Mouse (Mus musculus) stomach, postnatal 0 days (tissue): Measurements from ENCODE around the gene Cldn5. TPM values are rescaled to one million over a fixed set of nuclear protein-coding genes. Genes with fewer than 3 reads are reported as not detected.

ENCODE experiments used
- ATAC-seq: fragments of 200-750 bp; cut with Nextera tagmentation; 2 replicates; pipeline ENCODE4 v1.8.0; 2017; ENCODE audit not compliant: low FRiP score, low TSS enrichment
- DNase-seq: peaks from one replicate; pipeline ENCODE4 v3.0.0-alpha.2; 2016; ENCODE audit warnings: low spot score
- H3K27ac ChIP-seq: fragments of 300-500 bp; sonication (generic); replicated peaks from 2 replicates; pipeline ENCODE4 v1.5.1; 2014; ENCODE audit warnings: mild to moderate bottlenecking, control low read depth
- H3K27me3 ChIP-seq: fragments of 300-500 bp; sonication (generic); 2 replicates; pipeline ENCODE4 v1.6.1; 2014; ENCODE audit warnings: low read length; ENCODE audit not compliant: control insufficient read depth, insufficient read depth
- H3K36me3 ChIP-seq: fragments of 300-500 bp; sonication (generic); 2 replicates; pipeline ENCODE4 v1.6.1; 2014; ENCODE audit warnings: low read length, mixed read lengths; ENCODE audit not compliant: control insufficient read depth, insufficient read depth
- H3K4me1 ChIP-seq: fragments of 300-500 bp; sonication (generic); replicated peaks from 2 replicates; pipeline ENCODE4 v1.6.1; 2014; ENCODE audit warnings: antibody characterized with exemption; ENCODE audit not compliant: control insufficient read depth, insufficient read depth
- H3K4me2 ChIP-seq: fragments of 300-500 bp; sonication (generic); replicated peaks from 2 replicates; pipeline ENCODE4 v1.6.1; 2014; ENCODE audit warnings: low read depth, mild to moderate bottlenecking, control low read depth, moderate library complexity
- H3K4me3 ChIP-seq: fragments of 300-500 bp; sonication (generic); 2 replicates; pipeline ENCODE4 v1.5.1; 2014; ENCODE audit warnings: low read depth, low read length, control low read depth
- H3K9ac ChIP-seq: fragments of 300-500 bp; sonication (generic); 2 replicates; pipeline ENCODE4 v1.6.1; 2014; ENCODE audit warnings: mild to moderate bottlenecking, low read length, control low read depth, mixed read lengths
- H3K9me3 ChIP-seq: fragments of 300-500 bp; sonication (generic); 2 replicates; pipeline ENCODE4 v1.6.1; 2016; ENCODE audit warnings: low read length; ENCODE audit not compliant: control insufficient read depth
- CTCF ChIP-seq: IDR thresholded peaks from 2 replicates; pipeline ENCODE4 v1.5.1; 2016; ENCODE audit warnings: antibody characterized with exemption, low read depth, mild to moderate bottlenecking, moderate library complexity
- EP300 ChIP-seq: optimal IDR thresholded peaks from 2 replicates; pipeline ENCODE3; 2016; ENCODE audit warnings: antibody characterized with exemption
- WGBS: fragments of 180-500 bp; shearing (Covaris S2); extraction: QIAGEN DNeasy Blood & Tissue Kit; methylation state at CpG from one replicate; pipeline ENCODE4 v1.1.7; 2014; 5-methylcytosine and 5-hydroxymethylcytosine counted together
- polyA plus RNA-seq: library from polyadenylated mRNA; unstranded; fragments of >200 nt; fragmentation: Nextera tagmentation; extraction: Ambion mirVana; gene quantifications from 2 replicates; pipeline ENCODE4 v1.2.1, GENCODE M21; 2015

Cldn5 gene
- polyA plus RNA-seq, 1 experiment from 2014 or later: 19.7 TPM

DNA sequence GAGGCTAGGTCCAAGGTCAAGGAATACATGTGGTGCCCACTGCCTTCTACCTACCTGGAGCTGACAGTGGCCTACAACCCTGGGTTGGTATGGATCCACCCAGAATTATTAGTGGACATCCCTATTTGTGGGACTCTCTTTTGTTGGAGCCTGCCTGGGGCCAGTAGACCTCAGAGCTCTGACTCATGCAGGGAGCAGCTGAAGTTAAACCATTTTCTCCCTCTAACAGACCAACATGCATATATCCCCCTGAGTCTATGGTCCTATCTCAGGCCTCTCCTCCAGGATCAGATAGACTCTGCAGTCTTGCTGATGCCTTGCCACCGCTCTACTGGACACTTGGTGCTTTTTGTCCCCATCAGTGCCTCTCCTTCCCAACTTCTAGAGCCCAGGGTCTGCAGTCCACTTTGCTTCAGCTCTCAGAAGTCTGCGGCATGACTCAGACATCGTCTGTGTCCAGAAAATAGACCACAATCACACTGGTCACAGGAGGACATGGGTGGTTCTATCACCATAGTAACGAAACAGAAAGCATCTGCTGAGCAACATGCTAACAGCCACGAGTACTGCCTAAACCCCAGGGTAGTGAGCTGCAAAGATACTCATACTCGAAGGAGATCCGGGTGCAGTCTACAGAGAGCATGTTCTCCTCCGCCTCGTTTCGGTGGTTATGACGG, 18.7 kb downstream of the Cldn5 start:
- no peaks in the 10 kb centered on the region for H3K27me3 ChIP-seq
- no peak for TF ChIP-seq EP300
- no peak for TF ChIP-seq CTCF
- no peak overlapping the region for H3K27ac ChIP-seq
- no peak overlapping the region for H3K9ac ChIP-seq
- ATAC-seq (no peak), DNase-seq (no peak)
- no peak overlapping the region for H3K4me2 ChIP-seq
- H3K36me3 ChIP-seq: no peaks in the 10 kb centered on the region; the same call in 1 of the 2 replicates
- 92% methylated on average over 11 of the region's 11 CpGs for WGBS
- no peak overlapping the region for H3K4me3 ChIP-seq
- no peaks in the 10 kb centered on the region for H3K9me3 ChIP-seq
- no peaks in the 10 kb centered on the region for H3K4me1 ChIP-seq

DNA sequence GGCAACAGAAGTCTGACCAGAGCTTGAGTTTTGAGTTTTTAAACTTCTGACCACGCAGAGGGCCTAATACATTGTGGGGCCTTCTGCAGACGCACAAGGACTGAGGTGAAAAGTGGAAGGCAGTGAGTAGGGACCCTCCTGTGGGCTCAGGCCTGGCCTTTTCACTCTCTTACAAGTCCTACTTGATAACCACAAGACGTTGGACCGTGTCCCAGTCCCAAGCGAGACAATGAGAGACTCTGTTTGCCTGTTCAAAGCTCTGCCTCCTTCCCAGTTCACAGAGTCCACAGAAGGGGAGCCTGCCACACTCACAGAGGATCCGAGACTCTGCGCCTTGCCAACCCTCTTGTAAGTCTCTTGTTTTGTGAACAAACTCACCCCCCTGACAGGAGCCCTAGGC, 20.0 kb downstream of the Cldn5 start:
- H3K36me3 ChIP-seq: no peaks in the 10 kb centered on the region; the same call in 1 of the 2 replicates
- H3K27ac ChIP-seq: no peak overlapping the region
- DNase-seq: no peak
- no peak for ATAC-seq
- no peak overlapping the region for H3K4me2 ChIP-seq
- H3K9me3 ChIP-seq: no peaks in the 10 kb centered on the region
- no peaks in the 10 kb centered on the region for H3K27me3 ChIP-seq
- no peaks in the 10 kb centered on the region for H3K4me1 ChIP-seq
- no peak overlapping the region for H3K4me3 ChIP-seq
- WGBS: 85% methylated on average over 7 of the region's 7 CpGs
- H3K9ac ChIP-seq: no peak overlapping the region
- no peak for TF ChIP-seq CTCF
- TF ChIP-seq EP300: no peak

DNA sequence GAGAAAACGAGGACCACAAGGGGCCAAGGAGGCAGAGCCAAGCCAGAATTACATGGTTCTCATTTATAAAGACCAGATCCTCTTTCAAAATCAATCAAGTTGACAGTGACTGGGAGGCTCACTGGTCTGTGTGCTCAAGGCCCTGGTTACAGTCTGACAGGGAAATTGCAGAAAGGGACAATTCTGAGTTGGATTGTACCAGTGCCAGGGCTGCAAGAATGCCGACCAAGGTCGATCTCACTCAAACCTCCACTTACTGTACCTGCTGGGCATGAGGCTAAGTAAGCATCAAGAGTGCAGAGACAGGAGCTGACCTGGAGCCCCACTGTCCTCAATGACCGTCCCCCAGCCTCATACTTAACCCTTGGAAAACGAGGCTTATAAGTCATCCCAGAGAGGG, 21.5 kb downstream of the Cldn5 start:
- Histone ChIP-seq H3K4me3 (no peak overlapping the region), H3K27ac (no peak overlapping the region), H3K4me2 (no peak overlapping the region), H3K9me3 (no peaks in the 10 kb centered on the region), H3K9ac (no peak overlapping the region), H3K4me1 (no peaks in the 10 kb centered on the region), H3K27me3 (no peaks in the 10 kb centered on the region), H3K36me3 (no peaks in the 10 kb centered on the region; the same call in 1 of the 2 replicates)
- ATAC-seq (no peak), DNase-seq (no peak)
- 95% methylated on average over 5 of the region's 5 CpGs for WGBS
- TF ChIP-seq EP300 (no peak), CTCF (no peak)

DNA sequence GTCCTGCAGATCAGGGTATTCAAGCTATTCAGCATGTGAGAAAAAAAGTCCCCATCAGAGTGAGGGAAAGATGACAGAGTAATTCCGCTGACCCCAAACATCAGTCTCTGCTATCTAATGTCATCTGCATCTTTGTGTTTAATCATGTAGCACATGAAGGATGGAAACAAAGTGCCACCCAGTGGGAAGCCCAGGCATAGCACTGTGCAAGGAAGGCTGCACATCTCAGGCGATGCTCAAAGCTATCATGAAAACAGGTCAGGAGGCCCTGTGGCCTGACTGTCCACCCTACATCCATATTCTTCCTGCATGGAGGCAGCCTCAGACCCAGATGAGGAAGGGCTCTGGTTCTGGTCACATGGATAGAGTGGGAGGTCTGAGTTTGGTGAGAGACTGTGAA, 22.2 kb downstream of the Cldn5 start:
- 70% methylated on average over 2 of the region's 2 CpGs for WGBS
- H3K4me1 ChIP-seq: no peaks in the 10 kb centered on the region
- no peak overlapping the region for H3K4me2 ChIP-seq
- H3K4me3 ChIP-seq: no peak overlapping the region
- DNase-seq: peak; percentile 28
- no peak overlapping the region for H3K27ac ChIP-seq
- H3K9me3 ChIP-seq: no peaks in the 10 kb centered on the region
- no peak overlapping the region for H3K9ac ChIP-seq
- no peaks in the 10 kb centered on the region; the same call in 1 of the 2 replicates for H3K36me3 ChIP-seq
- 0 out of 2 replicates have a peak, but pooled peaks have one; percentile 47 for ATAC-seq
- TF ChIP-seq EP300 (no peak), CTCF (peak; percentile 82)
- H3K27me3 ChIP-seq: no peaks in the 10 kb centered on the region

DNA sequence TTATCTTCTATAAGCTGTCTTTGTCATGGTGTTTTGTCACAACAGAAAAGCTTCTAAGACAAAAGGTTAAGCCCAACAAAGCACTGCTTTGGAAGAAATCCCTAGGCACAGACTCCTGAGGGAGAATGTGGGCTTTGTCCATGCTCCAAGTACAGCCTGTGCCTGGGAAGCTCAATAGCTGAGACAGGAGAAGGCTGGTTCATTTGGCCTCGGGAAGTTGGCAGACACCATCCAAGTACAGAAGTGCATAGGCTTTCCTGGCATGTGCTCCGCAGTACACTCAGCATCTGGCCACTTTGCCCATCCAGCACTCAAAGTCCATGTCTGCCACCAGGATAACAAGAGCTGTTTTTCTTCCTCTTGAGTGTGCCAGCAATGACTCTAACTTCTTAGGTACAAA, 29.1 kb downstream of the Cldn5 start:
- TF ChIP-seq CTCF (no peak), EP300 (no peak)
- Histone ChIP-seq H3K36me3 (0 out of 2 replicates have a peak, but pooled peaks cover 2% of the 10 kb centered on the region), H3K27ac (no peak overlapping the region), H3K27me3 (no peaks in the 10 kb centered on the region), H3K4me3 (no peak overlapping the region), H3K4me1 (no peaks in the 10 kb centered on the region), H3K9me3 (no peaks in the 10 kb centered on the region), H3K9ac (no peak overlapping the region), H3K4me2 (no peak overlapping the region)
- no peak for DNase-seq
- ATAC-seq: no peak
- 87% methylated on average over 2 of the region's 2 CpGs for WGBS

DNA sequence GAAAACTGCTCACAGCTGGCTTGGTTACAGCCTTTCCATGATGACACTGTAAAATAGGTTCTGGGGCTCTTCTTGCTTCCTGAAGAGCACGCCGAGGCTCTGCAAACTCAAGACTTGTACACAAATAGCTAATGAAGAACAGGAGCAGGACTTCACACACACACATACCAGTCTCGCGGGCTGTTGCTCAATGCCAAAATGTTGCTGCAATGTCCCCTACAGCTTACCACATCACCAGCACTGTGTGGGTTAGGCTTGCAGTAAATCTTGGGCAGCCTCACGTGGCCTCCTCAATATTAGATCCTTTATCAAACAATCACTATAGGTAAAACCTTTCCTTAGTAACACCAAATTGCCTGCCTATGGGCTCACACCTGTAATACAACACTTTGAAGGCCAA, 32.4 kb downstream of the Cldn5 start:
- 0 out of 2 replicates have a peak, but pooled peaks cover 2% of the 10 kb centered on the region for H3K36me3 ChIP-seq
- H3K9me3 ChIP-seq: no peaks in the 10 kb centered on the region
- H3K27ac ChIP-seq: no peak overlapping the region
- ATAC-seq (no peak), DNase-seq (no peak)
- 94% methylated on average over 5 of the region's 5 CpGs for WGBS
- H3K4me1 ChIP-seq: peaks cover 3% of the 10 kb centered on the region; the same call in 1 of the 2 replicates
- H3K27me3 ChIP-seq: no peaks in the 10 kb centered on the region
- TF ChIP-seq EP300 (no peak), CTCF (no peak)
- no peak overlapping the region for H3K4me2 ChIP-seq
- no peak overlapping the region for H3K9ac ChIP-seq
- H3K4me3 ChIP-seq: no peak overlapping the region
